Comparison of ENCODE assay signal across 26 mouse cellular contexts in genomic region chr17:25583099-25583498, GRCm38 (mm10). TPM values are rescaled to one million over a fixed set of nuclear protein-coding genes. Genes with fewer than 3 reads are reported as not detected.
"Had no signal": no experiment of that assay in that cellular context is flagged by ENCODE, and none has a peak within 500 bp of the region (broad histone marks: within the 10 kb centered on the region; RNA-seq: fewer than 3 reads in every experiment).

No protein-coding gene starts in this region.

- DNase-seq: gastrocnemius, postnatal 14 days; gastrocnemius, postnatal 36 days; heart, adult 11 months; heart, postnatal 14 days; heart, postnatal 36 days; kidney, adult 11 months; kidney, adult 2 months; kidney, adult 9 months; kidney, postnatal 25 days; layer of hippocampus, adult 9-11 months; layer of hippocampus, postnatal 36 days; left cerebral cortex, postnatal 4 days had no signal

- H3K27ac ChIP-seq: hindbrain, embryonic 13.5 days; hindbrain, embryonic 15.5 days; hindbrain, postnatal 0 days; kidney, embryonic 15.5 days; kidney, postnatal 0 days; limb, embryonic 12.5 days; limb, embryonic 15.5 days; liver, embryonic 12.5 days; liver, embryonic 14.5 days had no signal

- H3K9me3 ChIP-seq: heart, embryonic 10.5 days; heart, embryonic 12.5 days; hindbrain, embryonic 13.5 days; hindbrain, embryonic 15.5 days; kidney, embryonic 15.5 days; limb, embryonic 12.5 days; limb, embryonic 15.5 days; liver, embryonic 12.5 days had no signal

- H3K4me3 ChIP-seq: hindbrain, embryonic 13.5 days; hindbrain, embryonic 15.5 days; kidney, embryonic 15.5 days; limb, embryonic 12.5 days; limb, embryonic 15.5 days; liver, embryonic 12.5 days had no signal

- H3K4me2 ChIP-seq: hindbrain, embryonic 13.5 days; hindbrain, embryonic 15.5 days; kidney, embryonic 15.5 days; limb, embryonic 12.5 days; limb, embryonic 15.5 days; liver, embryonic 12.5 days had no signal

- H3K27me3 ChIP-seq: heart, embryonic 12.5 days; hindbrain, embryonic 13.5 days; hindbrain, embryonic 15.5 days; kidney, embryonic 15.5 days; limb, embryonic 15.5 days; liver, embryonic 12.5 days had no signal

- H3K9ac ChIP-seq: heart, embryonic 12.5 days; hindbrain, embryonic 13.5 days; hindbrain, embryonic 15.5 days; kidney, embryonic 15.5 days; limb, embryonic 15.5 days; liver, embryonic 12.5 days; liver, embryonic 14.5 days had no signal

- ATAC-seq: hindbrain, postnatal 0 days; intestine, embryonic 16.5 days; liver, embryonic 12.5 days had no signal

RNA-seq across cellular contexts. Expression of gene Sox8, which starts 12.6 kb away (rescaled TPM):
- total RNA-seq: hematopoietic stem cell, adult 5-6 weeks; liver, adult 2 months had no signal
- polyA plus RNA-seq: liver, adult 2 months had no signal
